Mouse (Mus musculus): ENCODE measurements around the gene Rnase4.

The Rnase4 gene

DNA sequence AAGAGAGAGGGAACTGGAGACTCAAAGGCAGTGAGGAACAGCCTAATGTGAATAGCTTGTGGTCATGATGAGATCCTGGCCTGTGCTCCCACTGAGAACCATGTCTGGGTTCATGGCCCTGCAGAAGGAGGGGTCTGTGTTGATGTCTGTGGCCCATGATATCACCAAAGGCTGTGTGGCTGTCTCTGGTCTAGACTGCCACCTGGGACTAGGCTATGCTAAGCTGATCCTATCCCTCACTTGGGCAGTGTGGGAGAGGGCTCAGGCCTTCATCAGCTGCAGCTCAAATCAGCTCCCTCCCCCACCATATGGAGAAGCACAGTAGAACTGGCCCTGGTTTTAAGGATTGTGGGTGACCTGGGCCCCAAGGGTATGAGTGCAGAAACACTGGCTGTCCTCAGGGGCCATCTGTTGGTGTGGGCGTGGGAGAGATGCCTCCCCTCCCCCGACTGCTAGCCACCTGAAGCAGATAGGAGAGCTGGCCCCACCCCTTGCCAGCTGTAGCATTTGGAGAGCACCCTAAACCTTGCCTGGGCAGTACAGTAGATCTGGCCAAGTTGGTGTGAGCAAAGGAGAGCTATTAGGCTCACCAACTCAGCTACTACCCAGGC, 36.9 kb downstream of the Rnase4 start:
- no peak for DNase-seq (ENCODE audit: low read depth in 1 of 2, low spot score in 2 of 2)

- DNase-seq (ENCODE audit: low read depth in 1 of 2, low spot score in 2 of 2) = peak; percentile 19 to 37
Observed at GRCm38 (mm10) chr14:51128775-51129623, 38.1 kb downstream of the Rnase4 start.

DNA sequence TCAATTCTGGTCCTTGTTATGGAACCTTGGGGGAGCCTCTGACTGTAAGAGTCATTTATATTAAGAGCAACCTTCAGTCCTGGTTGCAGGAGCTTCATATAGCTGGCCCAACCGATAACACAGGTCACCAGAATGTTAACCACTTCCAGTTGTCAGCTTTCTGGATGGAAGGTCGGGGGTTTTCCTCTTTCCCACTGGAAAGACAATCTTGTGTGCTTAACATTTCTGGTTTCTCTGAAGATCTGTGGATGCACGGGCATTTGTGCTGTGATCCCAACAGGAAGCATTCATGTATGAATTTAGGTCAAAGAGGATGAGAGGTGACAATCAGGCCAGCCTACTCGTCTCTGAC, 38.7 kb downstream of the Rnase4 start:
- no peak for DNase-seq (ENCODE audit: low read depth in 1 of 2, low spot score in 2 of 2)

GRCm38 (mm10) chr14:51130315-51130940, 39.6 kb downstream of the Rnase4 start:
- no peak for DNase-seq (ENCODE audit: low read depth in 1 of 2, low spot score in 2 of 2)

DNA sequence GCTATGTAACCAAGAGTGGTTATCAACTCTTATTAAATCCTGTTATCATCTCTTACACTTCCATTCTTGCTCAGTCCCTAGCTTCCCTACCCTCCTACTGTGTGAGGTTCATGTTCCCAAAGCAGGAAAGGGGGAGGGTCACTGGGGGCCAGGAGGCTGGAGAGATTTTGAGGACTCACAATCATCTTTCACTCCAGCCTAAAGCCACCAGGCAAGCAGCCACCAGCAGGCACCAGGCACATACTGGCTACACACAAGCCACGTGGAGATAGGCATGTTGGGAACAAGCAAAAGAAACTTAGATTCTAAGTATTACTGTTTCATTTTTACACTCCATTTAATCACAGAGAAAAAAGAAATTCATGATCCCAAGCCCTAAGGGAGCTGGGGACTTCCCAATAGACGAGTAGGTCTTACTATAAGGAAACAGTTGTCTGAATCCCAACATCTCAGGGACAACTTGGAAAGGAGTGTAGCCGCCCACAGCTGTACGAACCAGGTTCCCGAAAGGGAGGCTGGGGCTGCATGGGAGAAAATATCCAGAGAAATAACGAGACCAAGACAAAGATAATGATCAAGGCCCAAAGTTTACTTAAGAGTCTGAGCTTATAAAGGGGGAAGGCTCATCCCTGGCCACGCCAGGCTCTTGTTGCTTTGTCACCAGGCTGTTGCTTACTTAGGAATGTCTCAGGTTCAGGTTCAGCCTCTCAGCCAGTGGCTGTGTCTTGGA, 40.4 kb downstream of the Rnase4 start:
- no peak for DNase-seq (ENCODE audit: low read depth in 1 of 2, low spot score in 2 of 2)

DNA sequence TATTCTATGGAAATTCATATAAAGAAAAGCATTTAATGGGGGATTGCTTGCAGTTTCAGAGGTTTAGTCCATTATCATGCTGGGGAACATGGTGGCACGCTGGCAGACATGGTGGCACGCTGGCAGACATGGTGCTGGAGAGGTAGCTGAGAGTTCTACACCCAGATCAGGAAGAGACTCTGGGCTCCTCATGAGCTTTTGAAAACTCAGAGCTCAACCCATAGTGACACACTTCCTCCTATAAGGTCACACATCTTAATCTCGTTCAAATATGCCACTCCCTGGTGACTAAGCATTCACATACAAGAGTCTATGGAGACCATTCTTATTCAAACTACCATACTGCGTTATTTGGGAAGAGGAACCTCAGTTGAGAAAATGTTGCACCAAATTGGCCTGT, 41.5 kb downstream of the Rnase4 start:
- no peak for DNase-seq (ENCODE audit: low read depth in 1 of 2, low spot score in 2 of 2)

GRCm38 (mm10) chr14:51140342-51140741, 49.5 kb downstream of the Rnase4 start:
- DNase-seq (ENCODE audit: low read depth in 1 of 2, low spot score in 2 of 2) = no peak

DNA sequence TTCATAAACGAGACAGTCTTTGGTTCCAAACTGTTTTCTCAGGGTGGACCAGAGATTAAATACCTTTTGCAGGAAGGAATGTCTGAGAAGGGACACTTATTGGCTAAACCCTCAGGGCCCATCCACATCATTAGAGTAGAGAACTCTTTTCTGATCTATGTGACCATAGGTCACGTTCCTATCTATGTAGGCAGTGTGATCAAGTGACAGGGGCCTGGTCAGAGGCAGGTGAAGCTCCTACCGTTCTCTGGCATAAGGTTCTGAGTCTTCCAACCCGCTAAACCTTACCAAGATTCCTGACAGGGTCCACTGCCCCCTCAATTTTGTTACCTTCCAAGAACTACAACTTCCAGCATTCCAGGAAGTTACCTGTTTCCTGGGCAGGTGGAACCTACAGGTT, 51.2 kb downstream of the Rnase4 start:
- no peak for DNase-seq (ENCODE audit: low read depth in 1 of 2, low spot score in 2 of 2)

GRCm38 (mm10) chr14:51142568-51142967, 51.7 kb downstream of the Rnase4 start:
- DNase-seq (ENCODE audit: low read depth in 1 of 2, low spot score in 2 of 2) = no peak

- DNase-seq (ENCODE audit: low read depth in 1 of 2, low spot score in 2 of 2) = no peak
Observed at GRCm38 (mm10) chr14:51143287-51143686, 52.4 kb downstream of the Rnase4 start.

DNA sequence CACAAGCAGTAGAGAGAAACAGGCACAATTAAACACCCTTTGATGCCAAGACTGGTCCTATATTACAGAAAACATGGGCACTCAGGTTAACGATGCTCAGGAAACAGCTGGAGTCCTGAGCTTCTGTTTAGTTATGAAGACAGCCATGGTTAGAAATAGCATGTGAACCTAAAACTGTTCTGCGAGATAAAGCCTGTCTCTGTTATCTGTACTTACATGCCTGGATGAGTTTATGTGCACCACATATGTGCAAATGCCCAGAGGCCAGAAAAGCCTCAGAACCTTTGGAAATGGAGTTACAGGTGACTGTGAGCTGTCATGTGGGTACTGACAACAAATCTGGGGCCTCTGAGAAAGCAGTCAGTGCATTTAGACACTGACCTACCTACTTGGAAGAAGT, 53.1 kb downstream of the Rnase4 start:
- DNase-seq (ENCODE audit: low read depth in 1 of 2, low spot score in 2 of 2) = no peak

GRCm38 (mm10) chr14:51144451-51144850, 53.6 kb downstream of the Rnase4 start:
- no peak for DNase-seq (ENCODE audit: low read depth in 1 of 2, low spot score in 2 of 2)

- no peak for DNase-seq (ENCODE audit: low read depth in 1 of 2, low spot score in 2 of 2)
Observed at GRCm38 (mm10) chr14:51145521-51145920, 54.6 kb downstream of the Rnase4 start.

- no peak for DNase-seq (ENCODE audit: low read depth in 1 of 2, low spot score in 2 of 2)
Observed at GRCm38 (mm10) chr14:51146685-51147084, 55.8 kb downstream of the Rnase4 start, which contains the start of gene Rnase1. Gene Rnase1 (minus strand): TSS chr14:51146785.

GRCm38 (mm10) chr14:51148006-51148405, 57.1 kb downstream of the Rnase4 start:
- DNase-seq (ENCODE audit: low read depth in 1 of 2, low spot score in 2 of 2) = no peak

DNA sequence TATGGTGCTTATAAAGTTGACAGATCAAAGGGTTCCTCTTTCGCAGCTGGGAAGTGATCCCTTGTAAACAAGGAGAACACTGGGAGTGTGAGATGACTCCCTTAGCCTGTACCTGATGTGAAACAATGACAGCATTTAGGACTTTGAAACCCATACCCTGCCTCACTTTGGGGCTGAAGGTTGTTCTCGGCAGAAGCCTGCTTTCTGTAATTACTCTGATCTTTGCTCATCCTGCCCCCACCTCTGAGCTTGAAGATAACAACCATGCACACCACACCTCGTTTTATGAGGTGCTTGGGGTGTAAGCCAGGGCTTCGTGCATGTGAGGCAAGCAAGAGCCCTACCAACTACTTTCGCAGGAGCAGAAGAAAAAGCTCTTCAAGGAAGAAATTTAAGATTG, 58.3 kb downstream of the Rnase4 start:
- no peak for DNase-seq (ENCODE audit: low read depth in 1 of 2, low spot score in 2 of 2)

DNA sequence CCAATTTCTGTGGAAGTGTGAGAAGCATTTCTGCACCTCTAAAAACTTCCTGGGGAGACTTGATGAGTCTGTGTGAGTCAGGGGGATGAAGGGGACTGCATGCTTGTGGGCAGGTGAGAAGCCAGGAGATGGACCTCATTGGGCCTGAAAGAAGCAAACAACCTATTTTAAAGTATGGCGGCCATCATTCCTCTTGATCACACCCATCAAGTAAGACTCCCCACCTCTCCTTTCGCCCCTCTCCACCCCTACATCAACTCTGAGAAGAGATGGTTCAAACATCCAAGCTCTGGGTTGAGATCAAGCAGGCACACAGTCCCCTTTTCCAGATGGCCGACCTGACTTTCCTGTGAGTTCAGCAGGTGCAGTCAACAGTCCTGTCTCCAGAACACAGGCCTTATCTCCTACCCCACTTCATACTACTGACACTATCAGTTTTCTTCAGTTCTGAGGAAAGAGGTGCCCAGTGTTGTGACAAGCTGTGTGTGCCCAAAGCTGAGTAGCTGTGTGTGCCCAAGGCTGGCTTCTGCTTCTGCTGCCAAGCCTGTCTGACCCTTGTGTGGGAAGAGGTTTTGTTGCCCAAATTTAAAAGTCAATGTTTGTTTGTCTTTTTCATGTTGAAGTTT, 59.4 kb downstream of the Rnase4 start:
- DNase-seq (ENCODE audit: low read depth in 1 of 2, low spot score in 2 of 2) = no peak

DNA sequence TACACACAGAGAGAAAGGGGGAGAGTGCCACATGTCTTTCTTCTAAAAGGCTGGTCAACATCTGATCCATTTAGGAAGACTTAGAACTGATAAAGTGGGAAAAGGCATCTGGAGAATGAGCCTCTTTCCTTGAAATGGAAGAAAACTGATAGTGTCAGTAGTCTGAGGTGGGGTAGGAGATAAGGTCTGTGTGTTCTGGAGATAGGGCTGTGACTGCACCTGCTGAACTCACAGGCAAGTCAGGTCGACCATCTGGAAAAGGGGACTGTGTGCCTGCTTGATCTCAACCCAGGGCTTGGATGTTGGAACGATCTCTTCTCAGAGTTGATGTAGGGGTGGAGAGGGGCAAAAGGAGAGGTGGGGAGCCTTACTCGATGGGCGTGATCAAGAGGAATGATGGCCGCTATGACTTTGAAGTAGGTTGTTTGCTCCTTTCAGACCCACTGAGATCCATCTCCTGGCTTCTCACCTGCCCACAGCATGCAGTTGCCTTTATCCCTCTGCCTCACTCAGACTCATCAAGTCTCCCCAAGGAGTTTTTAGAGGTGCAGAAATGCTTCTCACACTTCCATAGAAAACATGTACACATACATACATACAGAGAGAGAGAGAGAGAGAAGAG, 61.5 kb downstream of the Rnase4 start:
- no peak for DNase-seq (ENCODE audit: low read depth in 1 of 2, low spot score in 2 of 2)

Data from monocyte, adult 2 months (primary cell).